Mouse (Mus musculus) heart, postnatal 4 days (tissue): ENCODE results near the gene Rdh1. TPM values are rescaled to one million over a fixed set of nuclear protein-coding genes. Genes with fewer than 3 reads are reported as not detected.

Source experiments
- DNase-seq: peaks from one replicate; pipeline ENCODE4 v3.0.0; 2021
- total RNA-seq, 2 experiments: library from RNA; stranded (reverse); gene quantifications; 2 replicates each; pipeline ENCODE4 v1.2.3; 2021

Rdh1 gene
- under 1 TPM; 0.14 TPM for total RNA-seq

DNA sequence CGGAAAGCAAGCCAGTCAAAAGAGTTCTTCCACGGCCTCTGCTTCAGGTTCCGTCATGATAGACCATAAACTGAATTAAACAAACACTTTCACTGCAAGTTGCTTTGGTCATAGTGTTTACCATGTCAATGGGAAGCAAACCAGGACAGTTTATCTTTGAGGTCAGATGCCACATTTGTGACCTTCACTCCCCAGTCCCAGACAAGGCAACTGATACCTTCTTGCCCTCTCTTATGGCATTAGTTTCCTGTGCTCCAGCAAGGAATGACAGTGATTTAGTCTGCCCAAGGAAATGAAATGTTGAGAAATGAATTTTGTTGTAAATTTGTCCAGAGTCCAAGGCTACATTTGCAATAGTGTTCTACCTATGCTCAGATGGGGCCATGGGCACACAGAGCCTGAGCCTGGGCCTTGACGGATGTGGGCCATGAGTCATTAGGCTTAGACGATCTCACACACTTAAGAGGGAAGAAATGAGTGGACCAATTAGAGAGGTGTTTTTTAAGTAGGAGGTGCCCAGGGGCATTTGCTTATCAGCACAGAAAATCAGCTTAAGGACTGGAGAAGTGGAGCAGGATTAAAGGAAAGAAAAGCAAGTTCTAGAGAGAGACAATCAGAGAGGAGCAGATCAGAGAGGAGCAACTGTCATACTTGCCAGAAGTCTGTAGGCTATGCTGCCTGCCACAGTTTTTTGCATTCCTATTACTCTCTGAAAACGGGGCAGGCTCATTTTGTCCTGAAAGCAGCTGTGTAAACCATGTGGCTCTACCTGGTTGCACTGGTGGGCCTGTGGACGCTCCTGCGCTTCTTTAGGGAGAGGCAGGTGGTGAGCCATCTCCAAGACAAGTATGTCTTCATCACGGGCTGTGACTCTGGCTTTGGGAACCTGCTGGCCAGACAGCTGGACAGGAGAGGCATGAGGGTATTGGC is at the start of gene Rdh1, which contains the start of gene Rdh16f1:
Gene Rdh1 (plus strand): TSS at position 541 of the 930 bp plus-strand sequence.
Gene Rdh16f1 (plus strand): TSS at position 607 of the 930 bp plus-strand sequence.
- DNase-seq = no peak

DNA sequence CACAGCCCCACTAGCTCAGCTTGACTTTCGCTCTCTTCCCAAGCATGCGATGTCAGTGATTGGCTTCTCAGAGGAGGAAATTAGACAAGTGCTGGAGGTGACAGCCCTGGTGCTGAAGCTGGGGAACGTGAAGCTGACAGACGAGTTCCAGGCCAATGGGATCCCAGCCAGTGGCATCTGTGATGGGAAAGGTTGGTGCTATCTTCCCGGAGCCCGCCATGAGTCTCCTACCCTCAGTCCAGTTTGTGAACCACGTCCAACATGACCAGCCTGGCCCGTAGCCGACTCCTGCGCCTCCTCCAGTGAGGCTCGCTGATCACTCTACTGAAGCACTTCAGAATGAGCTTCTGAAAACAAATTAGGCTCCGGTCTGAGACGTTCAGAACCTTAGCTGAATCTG is 49.2 kb upstream of the Rdh1 start:
- no peak for DNase-seq

- no peak for DNase-seq
These were observed 46.8 kb upstream of the Rdh1 start for GRCm38 (mm10) chr10:127712736-127713135.

DNA sequence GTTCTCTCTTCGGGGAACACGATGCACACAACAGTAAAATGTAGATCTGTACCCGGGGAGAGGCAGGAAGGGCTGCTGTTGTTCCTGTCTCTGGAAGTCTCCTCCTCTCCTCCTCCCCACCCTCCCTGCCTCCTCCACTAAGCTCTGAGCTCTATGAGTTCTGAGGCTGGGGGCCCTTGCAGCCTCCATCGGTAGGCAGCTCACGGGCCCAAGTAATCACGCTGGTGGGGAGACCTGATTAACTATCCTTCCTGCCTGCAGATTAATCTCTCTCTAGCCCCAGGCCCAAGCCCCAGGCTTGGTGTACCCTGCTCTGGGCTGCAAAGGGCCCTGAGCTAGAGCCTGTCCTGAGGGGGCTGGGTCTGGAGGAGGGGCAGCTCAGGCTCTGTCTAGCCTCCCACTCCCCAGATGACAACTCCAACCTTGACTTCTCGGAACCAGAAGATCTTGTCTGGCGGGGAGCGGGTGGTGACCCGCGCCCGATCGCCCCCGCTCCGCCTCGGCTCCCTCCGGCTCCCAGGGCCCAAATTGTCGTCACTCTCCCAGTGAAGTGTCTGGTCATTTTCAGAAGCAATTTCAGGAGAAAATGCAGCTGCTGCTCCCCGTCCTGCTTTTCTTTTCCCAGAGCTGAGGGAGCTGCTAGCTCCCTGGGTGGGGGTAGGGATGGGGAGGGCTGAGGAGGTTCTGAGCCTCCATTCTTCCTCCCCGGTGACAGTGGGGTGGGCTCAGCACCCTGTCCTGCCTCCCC is 37.7 kb upstream of the Rdh1 start:
- peak; percentile 21 for DNase-seq

GRCm38 (mm10) chr10:127724178-127724577 is 35.3 kb upstream of the Rdh1 start, which contains the start of gene Tac2:
Tac2 (plus strand) TSS chr10:127724478.
- DNase-seq = no peak

DNA sequence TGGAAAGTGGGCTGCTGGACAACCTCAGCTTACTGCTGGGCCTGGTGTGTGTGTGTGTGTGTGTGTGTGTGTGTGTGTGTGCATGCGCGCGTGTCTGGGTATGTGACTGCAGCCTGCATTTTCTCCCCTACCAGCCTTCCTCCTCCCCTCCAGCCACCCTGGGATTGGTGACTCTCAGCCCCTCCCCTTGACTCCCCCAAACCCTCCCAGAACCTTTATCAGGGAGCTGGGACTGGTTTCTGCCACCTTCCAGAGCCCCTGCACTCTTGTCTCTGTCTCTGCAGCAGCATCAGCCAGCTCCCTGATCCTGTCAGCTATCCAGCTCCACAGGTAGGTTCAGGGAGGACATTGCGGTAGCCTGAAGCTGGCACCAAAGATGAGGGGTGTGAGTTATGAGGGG is 34.4 kb upstream of the Rdh1 start:
- DNase-seq = no peak

- no peak for DNase-seq
These were observed 31.1 kb upstream of the Rdh1 start for GRCm38 (mm10) chr10:127728437-127728836.

DNA sequence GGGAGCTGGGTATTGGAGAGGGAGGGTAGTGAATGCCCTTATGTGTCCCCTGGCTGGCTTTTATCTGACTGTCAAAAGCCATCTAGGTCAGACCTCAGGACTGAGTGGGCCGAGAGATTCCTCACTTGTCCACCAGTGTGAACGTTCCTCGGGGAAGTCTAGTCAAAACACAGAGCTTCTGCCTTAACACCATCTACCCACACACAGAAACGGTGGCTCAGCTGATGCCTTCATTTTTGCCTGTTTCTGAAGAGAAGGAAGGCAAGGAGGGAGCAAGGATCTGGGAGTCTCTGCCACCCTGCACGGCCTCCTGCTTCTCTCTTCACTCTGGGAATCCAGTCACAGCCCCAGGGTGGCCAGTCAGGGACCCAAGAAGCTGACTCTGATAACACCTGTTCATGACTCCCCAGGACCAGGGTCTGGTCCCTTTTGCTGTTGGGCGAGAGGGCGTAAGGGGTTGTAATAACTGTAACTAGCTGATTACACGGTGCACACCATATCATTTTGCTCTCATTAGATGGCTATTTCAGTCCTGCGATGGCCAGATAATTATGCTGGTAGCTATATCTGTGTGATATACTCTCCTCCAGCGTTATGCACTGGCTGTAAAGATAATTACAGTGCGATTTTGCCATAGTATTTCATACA is 29.1 kb upstream of the Rdh1 start:
- DNase-seq = no peak

- no peak for DNase-seq
These were observed 28.6 kb upstream of the Rdh1 start for GRCm38 (mm10) chr10:127730933-127731310.

GRCm38 (mm10) chr10:127731397-127731796 is 28.1 kb upstream of the Rdh1 start:
- DNase-seq = no peak

- DNase-seq = peak; percentile 41
These were observed 25.1 kb upstream of the Rdh1 start for GRCm38 (mm10) chr10:127734434-127734833.

DNA sequence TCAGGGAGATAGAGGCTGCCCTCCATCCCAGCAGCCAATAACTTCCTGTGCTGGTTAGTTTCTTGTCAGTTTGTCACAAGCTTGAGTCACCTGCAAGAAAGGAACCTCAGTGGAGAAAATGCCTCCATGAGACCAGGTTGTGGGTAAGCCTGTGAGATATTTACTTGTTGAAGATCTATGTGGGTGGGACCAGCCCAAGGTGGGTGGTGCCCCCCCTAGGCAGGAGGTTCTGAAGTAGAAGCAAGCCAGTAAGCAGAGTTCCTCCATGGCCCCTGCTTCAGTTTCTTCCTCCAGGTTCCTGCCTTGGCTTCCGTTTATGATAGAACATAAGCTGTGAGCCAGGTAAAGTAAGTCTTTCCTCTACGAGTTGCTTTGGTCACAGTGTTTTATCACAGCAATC is 23.3 kb upstream of the Rdh1 start:
- no peak for DNase-seq

DNA sequence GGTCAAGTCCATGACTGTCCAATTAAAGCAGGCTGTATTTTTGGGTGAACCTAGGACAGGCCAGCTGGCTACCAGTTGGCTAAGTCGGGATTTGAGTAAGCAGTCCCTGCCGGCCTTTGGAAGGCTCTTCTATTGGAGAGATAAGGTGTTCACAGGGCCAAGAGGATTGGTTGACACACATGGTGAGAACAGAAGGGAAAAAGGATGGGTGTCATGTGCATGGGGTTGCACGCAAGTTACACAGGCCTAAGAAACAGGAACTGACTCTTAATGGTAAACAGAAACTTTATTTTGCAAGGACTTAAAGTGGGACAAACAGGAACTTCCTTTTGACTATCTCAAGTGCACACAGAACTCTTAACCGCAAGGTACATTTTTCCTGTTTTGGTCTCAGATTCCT is 22.6 kb upstream of the Rdh1 start:
- DNase-seq = no peak

DNA sequence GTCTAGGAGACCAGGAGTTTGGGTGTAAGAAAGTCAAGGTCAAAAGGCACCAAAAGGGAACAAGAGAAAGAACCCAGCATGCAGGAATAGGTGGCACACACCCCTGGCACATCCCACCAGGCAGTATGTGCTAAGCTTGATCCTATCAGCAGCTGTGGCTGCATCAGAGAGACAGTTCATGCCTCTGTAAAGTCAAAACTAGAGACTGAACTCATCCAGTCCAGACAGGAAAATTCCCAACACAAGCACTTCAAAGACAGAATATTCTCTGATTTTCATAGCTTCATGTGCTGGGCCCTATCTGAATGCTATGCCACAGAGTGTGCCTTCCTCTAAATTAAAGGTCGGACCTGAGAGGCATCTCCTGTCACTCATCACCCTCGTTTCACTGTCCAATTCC is 22.0 kb upstream of the Rdh1 start:
- DNase-seq = no peak

DNA sequence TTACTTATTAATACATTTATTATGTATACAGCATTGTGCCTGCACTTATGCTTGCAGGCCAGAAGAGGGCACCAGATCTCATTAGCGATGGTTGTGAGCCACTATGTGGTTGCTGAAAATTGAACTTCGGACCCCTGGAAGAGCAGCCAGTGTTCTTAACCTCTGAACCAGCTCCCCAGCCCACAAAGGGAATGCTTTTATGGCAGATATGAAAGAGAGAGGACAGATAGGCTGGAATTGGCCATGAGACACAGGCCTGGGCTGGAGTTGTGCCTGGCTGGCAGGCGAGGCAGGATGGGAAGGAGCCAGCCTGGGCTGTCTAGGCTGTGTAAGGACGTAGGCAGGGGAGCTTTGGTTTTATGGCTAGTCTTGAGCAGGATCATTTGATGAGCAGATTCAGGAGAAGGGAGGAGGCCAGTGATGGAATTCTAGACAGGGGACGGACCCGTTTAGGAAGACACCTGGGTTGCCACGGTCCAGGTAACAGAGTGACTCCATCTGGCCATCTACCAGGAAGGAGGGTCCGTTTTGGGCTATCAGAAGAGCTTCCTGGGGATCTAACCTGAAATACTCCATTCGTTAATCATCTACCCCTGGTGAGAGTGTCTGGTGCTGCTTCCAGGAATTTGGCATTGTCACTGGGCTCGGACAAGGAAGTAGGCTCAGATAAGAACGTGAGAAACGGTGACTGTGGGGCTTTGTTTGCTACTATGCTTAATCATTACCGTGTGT is 21.2 kb upstream of the Rdh1 start:
- DNase-seq = peak; percentile 61

- peak; percentile 90 for DNase-seq
These were observed 20.3 kb upstream of the Rdh1 start, which contains the start of gene Zbtb39 for GRCm38 (mm10) chr10:127739083-127739660. Zbtb39 (plus strand) TSS chr10:127739538.

GRCm38 (mm10) chr10:127739661-127740161 is 19.8 kb upstream of the Rdh1 start:
- DNase-seq = peak; percentile 49

DNA sequence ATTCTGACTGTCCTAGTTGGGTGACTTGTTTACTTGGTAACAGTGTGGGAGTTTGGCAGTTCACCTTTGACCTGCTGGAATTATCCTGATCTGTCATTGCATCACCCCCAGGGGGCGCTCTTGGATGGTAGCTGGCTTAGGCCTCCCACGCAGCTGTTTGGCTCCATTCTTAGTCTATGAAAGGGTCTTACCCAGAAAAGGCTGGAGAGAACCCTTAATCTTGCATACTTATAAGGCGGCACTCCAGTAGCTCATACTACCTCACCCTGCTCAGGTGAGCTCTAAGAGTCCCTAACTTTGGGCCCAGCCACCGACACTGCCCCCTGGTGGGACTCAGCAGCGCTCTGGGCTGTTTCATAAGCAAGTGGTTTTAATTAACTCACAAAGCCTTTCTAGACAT is 14.9 kb upstream of the Rdh1 start:
- DNase-seq = peak; percentile 69

GRCm38 (mm10) chr10:127745886-127746285 is 13.6 kb upstream of the Rdh1 start:
- no peak for DNase-seq

DNA sequence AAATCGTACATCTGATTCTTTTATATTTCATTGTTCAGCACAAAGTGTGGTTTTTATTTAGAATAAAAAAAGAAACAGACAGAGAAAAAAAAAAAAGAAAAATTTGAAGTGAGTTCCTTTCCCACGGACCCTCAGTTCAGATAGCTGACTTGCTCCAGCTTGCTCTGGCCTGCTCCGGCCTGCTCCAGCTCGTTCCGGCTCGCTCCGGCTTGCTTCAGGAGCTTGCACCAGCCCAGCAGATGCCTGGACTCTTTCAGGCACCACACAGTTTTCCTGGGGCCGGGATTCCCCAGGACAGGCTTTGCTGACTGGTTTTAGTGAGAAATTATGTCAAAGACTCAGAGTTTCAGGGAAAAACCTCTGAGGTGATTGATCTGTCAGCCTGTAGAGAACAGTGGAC is 12.3 kb upstream of the Rdh1 start:
- no peak for DNase-seq

DNA sequence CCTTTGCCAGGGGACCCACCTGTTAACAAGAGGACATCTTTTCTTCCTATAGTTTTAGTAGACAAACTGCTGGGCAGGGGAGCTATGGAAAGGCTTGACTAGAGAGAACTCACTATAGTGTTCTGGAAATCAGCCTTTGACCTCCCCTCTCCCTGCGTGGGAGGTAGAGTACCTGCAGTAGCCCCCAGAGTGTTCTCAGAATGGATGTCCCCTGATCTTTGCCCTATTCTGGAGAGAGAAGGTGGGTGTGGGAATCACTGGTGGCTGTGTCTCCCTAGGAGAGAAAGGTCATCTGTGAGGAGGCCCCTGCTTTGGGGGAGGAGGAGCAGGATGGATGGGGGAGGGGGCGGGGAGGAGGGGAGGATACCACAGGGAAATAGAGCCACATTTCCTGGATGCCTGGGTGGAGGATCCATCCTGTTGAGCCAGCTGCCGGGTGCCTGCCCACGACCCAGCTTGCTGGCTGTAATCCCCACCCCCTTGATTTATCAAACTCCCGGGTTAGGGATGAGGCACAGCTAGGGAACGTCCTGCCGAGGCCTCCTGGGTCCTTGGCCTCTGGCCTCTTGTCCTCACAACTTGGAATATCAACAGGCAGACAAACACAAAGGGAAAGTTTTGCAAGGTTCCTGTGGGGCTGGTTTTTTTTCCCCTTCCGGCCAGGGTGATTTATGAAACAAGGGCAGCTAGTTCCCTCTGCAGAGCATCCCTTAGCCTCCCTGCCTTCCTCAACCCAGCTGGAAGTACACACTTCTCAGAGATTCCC is 10.5 kb upstream of the Rdh1 start:
- peak; percentile 36 for DNase-seq
